Mouse (Mus musculus) lung, adult 18-20 months (tissue): ENCODE measurements around the gene Spty2d1.
"Not testable (repeated sequence)": the region's sequence is repeated elsewhere in the genome, so short reads cannot be mapped to it uniquely, and the experiment has no call there.

Source experiments
- DNase-seq, 2 experiments: peaks; one replicate each; pipeline ENCODE4 v3.0.0; 2022; ENCODE audit warnings: mixed read lengths in 2 of 2

Spty2d1 gene

DNA sequence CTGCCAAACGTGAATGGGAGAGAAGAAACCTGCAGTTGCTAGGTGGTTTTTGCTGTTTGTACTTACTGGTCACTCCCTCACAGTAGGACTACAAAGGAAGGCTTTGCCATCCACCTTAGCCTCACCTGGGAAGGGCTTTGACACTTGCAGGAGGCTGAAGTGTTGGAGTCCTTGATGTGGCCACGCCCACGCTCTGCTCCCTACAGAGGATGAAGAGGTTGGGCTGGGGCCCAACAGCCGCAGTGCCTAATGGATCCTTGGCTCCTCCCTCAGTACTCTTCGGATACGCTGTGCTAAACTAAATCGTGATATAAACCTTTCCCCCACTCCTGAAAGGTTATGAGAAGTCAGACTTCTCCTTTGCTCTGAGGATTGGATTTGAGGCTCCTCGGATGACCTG, 12.7 kb upstream of the Spty2d1 start:
- peak; percentile 40 to 55 for DNase-seq

DNA sequence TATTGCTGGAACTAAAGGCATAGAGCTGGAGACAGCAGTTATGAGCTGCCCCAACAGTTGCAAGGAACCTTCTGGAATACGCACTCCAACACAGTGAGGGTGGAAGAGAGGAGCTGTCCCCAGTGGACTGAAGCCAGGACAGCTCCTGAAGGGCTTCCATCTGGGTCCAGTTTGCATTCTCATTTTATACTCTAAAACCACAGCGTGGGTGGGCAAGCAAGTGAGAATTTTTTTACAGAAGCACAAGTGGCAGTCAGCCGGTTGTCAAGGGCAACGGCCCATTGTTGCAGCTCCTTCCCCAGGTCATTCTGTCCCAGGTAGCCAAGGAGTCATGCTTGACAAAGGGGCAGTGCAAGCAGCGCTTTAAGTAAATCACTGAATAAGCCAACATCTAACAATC, 11.4 kb upstream of the Spty2d1 start:
- DNase-seq: peak in 1 of 2 experiments; percentile 58

DNA sequence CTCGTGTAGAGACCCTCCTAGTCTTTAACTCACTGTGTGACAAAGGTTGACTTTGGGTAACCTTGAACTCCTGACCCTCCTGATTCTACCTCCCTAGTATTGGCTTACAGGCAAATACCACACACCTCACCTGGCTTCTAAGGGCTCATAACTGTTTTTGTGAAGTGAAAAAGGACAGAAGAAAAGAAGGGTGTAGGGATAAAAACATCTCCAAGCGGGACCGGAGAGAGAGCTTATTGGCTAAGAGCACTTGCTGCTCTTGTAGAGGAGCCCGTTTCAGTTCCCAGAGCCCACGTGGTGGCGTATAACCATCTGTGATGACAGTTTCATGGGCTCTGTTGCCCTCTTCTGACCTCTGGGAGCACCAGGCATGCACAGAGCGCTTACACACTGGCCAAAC, 8.9 kb upstream of the Spty2d1 start:
- DNase-seq: no peak

DNA sequence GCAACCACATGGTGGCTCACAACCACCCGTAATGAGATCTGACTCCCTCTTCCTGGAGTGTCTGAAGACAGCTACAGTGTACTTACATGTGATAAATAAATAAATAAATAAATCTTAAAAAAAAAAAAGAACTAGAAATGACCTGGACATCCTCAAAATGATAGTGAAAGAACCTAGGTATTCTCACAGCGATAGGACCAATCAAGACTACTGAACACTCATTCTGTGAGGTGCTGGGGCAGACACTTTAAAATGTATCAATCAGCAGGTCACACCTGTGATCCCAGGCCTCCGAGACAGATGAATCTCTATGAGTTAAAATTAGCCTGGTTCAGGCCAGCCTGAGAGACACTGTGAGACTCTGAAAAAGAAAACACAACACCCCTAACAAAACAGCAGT, 8.4 kb upstream of the Spty2d1 start:
- no peak for DNase-seq

DNA sequence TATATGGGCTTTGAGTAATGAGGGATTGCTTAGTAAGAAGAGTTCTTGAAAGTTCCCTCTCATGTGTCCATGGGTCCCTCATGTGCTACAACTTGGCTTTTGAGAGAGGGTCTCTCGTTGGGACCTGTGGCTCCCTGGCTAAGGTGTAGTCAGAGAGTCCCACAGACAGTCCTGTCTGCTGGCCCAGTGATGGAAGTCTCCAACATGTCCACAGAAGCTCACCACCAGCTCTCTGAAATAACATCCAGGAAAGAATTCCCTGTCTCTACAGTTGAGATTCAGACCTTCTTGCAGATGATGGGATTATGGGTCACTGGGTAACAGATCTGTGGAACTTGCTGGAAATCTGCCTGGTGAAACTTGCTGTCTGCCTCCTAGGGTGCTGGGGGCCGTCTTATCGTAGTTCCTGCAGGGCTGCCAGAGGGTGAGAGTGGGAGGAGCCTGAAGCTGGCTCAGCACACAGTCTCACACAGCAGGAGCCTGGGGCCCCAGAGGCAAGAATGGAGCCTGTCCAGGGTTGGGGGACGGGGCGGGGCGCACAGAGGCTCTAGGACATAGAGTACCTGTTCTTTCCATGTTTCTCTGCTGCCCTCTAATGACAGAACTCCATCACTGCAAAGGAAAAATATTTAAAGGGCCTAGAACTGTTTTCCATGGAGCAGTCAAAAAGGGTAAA, 7.3 kb upstream of the Spty2d1 start:
- peak; percentile 89 to 94 for DNase-seq

DNA sequence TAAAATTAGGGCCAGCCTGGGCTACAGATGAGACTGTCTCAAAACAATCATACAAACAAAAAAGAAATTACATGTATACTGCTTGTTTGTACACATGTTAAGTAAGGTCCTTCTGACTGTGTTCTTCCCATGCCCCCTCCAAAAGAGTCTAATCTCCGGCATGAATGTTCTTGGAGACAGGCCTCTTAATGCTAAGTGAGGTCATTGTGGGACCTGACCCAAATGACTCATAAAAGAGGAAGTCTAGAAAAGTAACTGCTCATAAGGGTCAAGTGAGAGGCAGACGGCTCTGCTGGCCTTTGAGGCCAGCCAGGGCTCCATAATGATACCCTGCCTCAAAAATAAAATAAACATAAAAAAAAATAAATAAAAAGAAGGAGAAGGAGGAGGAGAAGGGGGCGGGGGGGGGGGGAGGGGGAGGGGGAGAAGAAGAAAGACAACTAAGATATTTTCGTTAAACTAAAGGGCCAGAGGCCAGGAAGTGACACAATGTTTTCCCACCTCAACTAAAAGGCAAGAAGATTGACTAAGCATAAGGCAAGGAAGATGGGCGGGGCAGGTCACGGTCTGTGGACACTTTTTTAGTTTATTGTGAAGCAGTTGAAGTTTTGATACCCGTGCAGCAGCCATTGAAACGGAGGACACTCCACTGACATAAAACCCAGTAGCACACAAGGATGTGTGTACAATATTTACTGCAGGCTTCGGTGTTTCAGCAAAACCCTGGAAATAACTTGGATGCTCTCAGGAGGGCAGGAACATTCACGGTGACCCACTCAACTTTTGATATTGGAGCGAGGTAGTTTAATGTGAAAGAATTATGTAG, 6.6 kb upstream of the Spty2d1 start:
- DNase-seq: peak; percentile 34 to 82

DNA sequence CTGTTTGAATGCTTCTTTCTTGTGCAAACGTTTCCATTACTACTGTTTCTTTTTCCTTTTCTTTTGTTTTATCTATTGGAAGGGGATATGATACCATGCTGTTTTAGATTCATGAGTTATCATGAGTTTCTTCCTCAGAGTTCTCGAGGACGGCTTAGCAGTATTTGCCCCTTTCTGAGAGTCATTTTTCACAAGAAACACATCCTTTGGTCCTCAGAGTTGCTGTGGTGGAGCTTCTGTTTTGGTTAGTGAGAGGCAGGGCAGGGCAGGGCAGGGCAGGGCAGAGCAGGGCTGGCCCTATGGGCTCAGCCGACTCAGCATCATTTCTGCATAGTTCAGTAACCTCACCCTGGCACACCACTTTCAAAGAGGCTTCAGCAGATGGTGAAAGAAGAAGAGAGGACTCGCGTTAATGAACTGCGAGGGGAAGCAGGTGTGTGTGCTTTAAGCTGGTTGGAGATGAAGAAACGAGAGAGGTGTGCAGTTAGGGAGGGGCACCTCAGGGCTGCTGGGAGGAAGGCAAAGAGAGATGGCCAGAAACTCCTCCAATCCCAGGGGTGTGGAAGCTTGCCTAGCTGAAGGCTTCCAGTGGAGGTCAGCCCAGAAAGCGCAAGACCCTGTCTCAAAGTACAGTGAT, 5.0 kb upstream of the Spty2d1 start:
- no peak for DNase-seq

DNA sequence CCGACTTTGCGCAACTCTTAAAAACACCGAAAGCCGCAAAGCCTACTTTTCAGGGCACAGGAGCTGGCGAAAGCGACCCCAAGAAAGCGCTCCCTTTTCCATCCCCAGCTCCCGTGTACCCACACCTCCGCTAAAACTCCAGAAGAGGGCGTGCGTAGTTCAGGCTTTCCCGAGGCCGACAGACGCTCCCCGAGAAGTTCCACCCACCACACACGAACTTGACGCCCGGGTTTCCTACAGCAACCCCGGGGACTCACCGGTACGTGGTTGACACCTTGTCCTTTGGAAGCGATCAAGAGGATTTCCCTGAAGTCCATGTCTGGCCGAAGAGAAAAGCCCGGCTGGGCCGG, 418 bp downstream of the Spty2d1 start:
- DNase-seq: no peak

DNA sequence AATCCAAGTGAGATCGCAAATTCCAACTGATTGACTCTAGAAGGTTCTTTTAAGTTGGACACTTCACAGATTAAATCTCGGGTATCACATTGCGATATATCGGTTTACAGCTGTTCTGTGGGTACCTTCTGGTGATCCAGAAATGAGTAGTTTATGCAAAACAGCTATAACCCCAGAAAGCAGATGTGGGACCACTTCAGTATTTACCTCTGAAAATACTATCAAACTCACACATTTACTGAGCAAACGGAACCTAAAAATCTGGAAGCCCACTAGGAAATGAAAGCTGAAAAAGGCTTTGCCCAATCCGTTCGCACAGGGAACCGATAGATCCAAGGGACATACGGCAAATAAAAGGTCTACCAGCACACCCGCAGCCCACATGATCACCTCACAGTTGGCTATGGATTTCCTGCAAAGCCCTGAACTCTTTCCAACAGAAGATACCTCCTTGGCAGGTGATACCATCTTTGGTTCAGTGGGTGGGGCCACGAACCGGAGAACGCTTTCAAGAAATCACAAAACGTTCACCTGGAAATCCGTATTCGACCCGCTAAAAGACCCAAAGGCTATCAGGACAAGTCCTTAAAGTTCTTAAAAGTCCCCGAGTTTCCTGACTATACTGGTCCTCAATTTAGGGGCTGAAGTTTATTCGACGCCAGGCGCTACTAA, 966 bp downstream of the Spty2d1 start:
- DNase-seq: peak in 1 of 2 experiments; percentile 10

DNA sequence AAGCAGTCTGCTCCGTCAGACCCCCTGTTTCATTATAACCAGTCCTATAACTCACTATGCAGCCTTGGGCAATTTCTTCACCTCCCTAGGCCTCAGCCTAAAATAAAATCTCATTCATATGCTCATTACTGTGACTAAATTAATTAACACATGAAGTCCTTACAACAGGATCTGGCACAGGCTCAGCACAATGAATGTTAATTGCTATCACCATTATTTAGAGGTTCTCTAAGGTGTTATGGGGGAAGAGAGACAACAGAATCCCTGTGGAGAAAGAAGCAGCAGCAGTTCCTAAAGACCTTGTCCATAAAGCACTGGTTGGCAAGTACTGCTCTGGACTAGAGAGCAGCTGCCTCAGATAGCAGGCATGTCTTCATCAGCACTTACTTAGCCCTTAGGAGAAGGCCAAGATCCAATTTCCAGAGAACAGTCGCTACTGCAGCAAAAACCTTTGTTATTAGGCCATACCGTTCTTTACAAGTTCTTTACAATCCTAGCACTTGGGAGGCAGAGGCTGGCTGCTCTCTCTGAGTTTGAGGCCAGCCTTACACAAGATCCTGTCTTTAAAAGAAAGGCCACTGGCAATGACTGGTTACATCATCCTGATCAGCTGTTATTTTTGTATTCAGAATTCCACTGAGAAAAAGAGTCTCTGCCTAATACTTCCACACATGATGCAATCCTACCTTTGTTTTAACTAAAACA, 4.6 kb downstream of the Spty2d1 start:
- peak in 1 of 2 experiments; percentile 19 for DNase-seq

DNA sequence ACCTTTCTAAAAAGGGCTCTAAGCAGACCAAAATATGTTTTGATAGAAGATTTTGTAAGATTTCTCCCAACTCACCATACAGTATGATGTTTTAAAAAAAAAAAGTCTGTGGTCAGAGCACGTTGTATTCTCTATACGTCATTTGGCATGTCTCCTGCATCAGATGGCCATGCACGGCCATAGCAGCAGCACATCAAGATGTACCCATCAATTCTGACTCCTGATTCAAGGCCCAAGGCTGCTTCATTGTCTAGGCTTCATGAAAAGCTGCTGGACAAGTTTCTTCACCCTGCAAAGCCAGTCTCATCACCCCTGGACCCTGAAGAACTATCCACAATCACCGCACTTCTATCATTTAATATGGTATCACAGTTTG, 6.3 kb downstream of the Spty2d1 start:
- DNase-seq: no peak

DNA sequence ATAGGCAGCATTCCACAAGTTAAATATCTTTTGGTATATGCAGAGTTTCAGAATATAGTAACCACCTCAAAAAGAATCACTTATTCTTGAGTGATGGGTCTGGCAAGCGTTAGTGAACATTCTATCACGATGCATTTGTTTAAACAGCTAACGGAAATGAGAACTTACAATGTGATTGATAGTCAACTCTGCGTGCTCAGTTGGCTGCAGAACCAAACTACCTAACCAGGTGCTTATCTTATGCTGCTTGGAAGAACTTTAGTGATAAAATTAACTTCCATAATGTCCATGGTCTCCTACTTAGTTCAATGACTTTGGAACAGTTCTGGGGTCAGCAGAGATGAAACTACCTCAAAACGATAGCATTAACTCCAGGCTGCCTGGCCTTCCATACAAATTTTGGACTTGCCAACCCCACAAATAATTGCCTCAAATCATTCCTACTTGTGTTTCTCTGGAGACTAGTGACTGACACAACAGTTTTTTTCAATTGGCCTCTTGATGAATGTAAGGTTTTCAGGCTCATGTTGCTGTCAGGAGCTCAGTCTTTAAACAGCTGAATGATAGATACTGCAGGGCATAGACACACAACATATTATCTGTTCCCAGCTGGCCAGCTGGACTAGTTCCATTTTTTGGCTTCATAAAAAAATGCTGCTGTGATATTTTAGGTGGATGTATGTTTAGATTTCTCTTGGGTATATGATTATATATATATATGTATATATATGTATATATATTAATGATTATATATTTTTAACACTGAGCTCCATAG, 6.9 kb downstream of the Spty2d1 start:
- DNase-seq: no peak

DNA sequence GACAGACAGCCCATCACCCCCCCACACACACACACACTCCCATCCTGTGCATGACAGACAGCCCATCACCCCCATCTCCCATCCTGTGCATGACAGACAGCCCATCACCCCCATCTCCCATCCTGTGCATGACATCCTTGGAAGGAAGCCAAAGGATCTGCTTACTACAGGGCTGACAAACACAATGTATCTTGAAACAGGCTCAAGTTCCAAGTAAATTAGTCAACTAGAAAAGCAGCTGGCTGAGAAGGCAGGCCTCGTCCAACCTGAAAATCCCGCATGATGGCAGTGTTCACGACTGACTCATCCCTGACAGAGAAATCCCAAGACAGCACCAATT, 7.6 kb downstream of the Spty2d1 start:
- peak in 1 of 2 experiments; percentile 48 for DNase-seq

DNA sequence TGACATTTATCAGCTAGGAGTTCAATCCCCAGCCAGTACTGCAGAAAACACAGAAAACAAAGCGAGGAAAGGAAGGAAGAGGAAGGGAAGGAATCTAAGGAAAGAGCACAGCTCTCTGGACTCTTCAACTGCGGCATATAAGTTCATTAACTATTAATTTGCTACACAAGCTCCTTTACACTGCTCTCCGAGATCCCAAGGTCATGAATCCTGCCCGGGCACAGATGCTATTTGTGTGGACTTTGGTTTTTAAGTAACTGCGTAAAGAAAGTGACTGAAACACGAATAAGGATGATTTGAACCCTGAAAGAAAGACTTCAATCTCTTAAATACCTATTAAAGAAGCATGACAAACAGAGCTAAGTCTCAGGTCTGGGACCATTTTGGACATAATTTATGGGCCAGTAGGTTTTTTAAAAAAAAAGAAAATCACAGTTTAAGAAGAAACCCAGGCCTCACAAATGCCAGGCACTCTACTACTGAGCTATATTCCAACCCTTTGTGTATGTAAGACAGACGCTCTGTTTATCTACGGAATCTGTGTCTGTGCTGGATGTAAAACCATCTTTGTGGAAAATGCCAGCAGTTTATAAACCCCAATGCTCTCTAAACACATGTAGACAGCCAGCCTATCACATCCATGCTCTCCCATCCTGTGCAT, 8.1 kb downstream of the Spty2d1 start:
- DNase-seq: no peak

DNA sequence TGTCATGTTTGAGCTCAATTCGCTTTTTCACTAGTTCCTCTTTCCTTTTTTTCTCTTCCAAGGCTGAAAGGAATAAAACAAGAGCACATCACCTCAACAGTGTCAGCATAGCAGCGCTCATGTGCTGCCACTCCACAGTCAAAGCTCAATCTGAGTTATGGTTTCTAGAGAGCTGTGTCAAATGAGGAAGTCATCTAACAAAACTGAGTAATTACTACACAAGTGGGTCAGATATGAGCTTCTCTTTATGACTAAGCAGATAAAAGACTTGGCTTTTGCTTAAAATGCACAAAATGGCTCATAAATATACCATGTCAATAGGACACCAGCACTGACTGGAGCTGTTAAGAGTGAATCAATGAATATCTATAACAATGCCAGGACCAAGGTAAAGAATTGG, 9.3 kb downstream of the Spty2d1 start:
- DNase-seq: no peak

DNA sequence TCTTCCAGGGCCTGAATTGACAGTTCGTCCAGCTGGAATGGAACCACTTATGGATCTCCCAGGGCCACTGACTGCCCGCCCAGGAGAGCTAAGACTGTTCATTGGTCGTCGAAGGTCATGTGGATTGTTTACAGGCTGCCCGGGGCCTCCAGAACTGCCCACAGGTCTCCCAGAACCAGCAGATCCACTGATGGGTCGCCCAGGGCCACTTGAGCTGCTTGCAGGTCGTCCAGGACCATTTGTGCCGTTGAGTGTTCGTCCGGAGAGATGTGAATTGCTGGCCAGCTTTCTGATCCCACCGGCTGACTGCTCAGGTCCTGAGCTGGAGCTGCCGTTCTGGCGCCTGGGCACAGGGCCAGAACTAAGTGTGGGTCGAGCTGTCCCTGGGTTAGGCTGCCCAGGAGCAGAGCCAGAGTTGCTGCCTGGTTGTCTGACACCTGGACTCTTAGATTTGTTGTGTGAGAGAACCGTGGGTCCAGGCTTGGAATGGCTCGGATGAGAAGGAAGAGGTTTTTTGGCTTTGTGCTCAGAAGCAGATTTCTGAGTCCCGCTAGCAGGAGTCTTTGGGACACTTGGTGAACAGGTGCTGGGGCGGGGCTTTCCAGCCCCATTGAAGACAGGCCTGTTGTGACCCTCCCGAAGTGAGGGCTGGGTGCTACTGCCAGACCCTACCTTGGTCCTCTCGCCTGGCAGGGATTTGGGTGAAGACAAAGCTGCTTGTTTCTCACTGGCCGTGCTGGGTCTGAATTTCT, 10.4 kb downstream of the Spty2d1 start:
- no peak for DNase-seq

DNA sequence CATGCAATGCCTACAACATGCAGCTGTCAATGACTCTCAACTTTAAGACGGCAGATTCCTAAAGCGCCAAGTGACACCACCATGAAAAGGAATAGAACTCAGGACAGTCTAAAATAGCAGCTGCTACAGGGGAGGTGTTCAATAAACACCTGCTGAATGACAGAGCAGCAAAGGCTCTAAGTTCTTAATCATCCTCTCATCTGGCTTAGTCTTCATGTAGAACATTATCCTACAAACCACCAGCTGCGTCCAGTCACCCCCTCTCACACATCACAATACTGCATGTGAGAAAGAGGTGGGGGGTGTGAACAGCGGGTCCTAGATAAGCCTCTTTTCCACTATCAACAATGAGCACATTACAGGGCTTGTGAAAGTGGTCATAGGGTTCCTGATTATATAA, 11.2 kb downstream of the Spty2d1 start:
- no peak for DNase-seq

DNA sequence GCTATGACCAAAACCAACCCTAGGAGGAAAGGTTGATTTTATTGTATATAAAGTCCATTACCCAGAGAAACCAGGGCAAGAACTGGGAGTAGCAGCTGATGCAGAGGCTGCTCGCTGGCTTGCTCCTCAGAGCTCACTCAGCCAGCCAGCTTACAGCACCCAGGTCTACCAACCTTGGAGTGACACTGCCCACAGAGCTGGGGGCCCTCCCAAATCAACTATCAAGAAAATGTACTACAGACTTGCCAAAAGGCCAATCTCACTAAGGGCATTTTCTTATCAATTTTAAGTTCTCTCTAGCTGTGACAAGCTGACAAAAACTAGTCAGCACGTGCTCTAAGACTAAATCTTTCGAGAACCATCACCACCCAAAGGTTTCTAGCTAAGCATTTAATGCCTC, 12.7 kb downstream of the Spty2d1 start:
- no peak for DNase-seq

DNA sequence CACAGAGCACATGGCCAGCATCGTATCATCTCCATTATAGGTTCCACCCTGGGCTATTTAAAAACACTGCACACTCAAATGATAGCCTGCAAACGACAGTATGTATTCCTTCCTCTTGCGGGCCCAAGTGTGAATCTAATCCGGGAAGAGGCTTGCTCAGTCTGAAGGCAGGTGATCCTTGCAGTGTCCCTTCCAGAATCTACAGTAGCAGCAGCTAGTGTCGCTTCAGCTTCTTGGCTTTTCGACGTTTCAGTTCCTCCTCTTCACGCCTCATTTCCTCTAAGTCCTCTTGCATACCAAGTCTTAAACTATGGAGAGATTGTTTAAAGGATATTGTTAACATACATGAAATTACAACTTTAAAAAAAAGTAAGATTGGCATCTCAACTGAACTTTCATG, 15.1 kb downstream of the Spty2d1 start:
- no peak for DNase-seq

DNA sequence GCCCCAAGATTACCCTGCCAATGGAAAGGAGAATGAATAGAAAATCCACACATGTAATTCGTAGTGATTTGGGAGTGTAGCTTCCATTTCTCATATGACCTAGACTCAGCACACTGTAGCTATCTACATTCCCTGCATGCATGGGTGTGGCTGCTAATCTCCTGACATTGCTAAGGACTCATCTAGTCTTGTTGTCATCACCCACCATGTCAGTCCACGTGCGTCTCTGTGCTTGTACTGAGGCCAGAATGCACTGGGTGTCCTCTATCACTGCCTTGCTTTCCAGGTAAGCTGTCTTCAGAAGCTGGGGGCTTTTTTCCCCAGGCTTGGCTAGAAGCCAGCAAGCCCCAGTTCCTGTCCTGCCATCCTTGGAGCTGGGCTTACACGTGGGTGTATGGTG, 18.8 kb downstream of the Spty2d1 start:
- not testable (repeated sequence) for DNase-seq

DNA sequence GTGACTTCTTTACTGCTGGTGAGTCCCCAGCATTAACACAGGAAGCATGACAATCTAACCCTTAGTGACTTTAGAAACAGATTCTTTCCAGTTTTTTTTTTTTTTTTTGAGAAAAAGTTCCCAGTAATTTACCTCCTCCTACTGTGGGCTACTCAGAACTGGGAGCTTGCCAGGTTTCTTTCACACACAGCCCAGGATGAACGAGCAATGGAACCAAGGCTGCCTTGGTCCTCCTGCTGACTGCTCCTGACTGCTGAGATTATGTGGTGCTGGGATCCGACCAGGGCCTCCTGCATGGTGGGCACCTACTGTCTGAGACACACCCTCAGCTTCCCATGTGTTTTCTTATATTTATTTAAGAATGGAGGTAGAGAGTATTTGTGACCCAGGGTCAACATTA, 21.1 kb downstream of the Spty2d1 start:
- no peak for DNase-seq
